Mouse (Mus musculus) bone marrow macrophage, adult 2 months (primary cell): ENCODE results near the gene Fars2.

Source experiments
- CTCF ChIP-seq: IDR thresholded peaks from 2 replicates; pipeline ENCODE4 v1.5.1; 2012; ENCODE audit warnings: low read depth, mild to moderate bottlenecking, low read length, moderate library complexity
- POLR2A ChIP-seq: IDR thresholded peaks from 2 replicates; pipeline ENCODE4 v1.6.1; 2012; ENCODE audit warnings: mild to moderate bottlenecking, low read depth, low read length, borderline replicate concordance

- TF ChIP-seq CTCF: no peak
- TF ChIP-seq POLR2A: no peak
These were observed 64.0 kb downstream of the Fars2 start for GRCm38 (mm10) chr13:36181231-36181630.
